Mouse (Mus musculus) kidney, adult 8-10 months (tissue): ENCODE measurements around the gene Adamtsl1.

Experiments
- DNase-seq, 2 experiments: peaks; one replicate each; pipeline ENCODE4 v3.0.0; 2022

Gene Adamtsl1

GRCm38 (mm10) chr4:85677621-85678020 is 163.6 kb downstream of the Adamtsl1 start:
- no peak for DNase-seq

DNA sequence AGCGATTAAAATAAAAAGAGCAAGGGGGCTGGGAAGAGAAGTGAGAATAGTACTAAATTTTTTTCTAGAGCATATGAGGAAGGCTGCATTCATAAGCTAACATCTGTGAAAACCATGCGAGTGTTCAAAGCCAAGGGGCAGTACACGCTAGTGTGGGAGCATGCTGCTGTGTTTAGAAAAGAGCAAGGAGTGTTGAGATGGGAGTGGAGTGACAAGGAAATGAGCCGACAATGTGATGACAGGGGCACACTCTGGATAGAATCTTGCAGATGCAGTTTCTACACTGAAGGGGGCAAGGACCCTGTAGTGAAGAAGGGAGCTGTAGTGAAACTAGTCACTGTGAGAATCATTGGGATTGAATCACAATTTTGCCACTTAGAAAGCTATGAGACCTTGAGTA is 172.2 kb downstream of the Adamtsl1 start:
- DNase-seq, result no peak

DNA sequence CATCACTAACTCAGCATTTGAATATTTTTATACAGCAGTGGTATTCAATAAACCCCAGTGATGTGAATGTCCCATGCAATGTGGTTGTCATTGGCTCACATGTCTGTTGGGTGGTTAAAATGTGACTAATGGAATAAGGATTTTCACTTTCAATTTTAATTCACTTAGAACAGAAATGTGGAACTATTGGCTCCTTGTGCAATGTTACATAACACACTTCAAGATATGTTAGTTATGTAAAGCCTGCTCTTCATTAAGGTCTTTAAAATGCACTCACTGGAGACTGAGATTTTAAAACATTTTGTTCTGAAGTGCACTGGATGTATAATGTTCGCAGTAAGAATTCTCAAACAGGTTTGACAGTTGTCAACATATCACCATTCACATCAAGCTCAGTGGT is 181.3 kb downstream of the Adamtsl1 start:
- no peak for DNase-seq

DNA sequence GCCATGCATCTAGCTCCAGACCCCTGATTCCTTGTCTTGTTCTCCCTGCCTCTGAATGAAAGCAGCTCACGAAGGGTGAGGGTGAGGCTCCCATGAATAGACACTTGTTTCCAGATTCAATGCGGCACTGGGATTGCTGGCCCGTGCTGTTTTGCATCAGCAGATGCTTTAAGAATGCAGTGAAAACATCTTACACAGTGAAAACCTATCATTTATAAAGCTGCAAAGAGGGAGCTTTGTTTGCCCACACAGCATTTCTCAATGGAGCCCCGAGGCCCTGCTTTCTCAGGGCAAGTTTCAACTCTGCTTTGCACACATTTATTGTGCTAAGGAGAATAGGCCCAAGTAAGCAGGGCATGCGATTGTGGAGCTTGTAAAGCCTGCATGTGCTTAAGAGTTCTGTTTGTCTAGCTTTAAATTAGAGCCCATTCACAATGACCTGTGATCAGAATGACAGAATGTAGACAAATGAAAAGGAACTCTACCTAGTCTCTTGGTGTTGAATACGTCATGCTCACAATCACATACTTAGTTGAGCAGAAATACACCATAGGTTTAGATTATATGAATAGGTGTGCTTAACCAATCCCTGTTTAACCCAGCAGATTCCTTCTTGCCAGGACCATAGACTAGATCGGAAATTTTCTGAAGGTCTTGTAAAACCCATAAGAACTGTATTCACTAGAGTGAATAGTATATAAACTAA is 193.5 kb downstream of the Adamtsl1 start:
- no peak for DNase-seq

DNA sequence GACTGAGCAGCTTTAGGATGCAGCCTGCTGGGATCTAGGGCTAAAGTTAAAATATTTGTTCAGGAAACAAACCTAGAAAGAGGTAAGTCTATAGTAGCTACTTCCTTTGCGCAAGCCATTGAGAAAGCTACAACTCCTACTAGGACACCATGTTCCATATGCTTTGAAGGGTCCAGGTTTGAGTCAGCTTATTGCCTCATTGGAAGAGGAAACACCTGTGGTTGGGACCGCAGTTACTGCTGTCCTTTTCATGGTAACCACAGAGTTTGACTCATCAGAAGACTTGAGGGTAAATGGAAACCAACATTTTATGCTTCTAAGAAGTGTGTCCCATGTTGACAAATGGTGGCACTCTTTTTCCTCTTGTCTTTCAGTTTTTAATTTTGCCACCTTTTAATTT is 195.7 kb downstream of the Adamtsl1 start:
- no peak for DNase-seq

DNA sequence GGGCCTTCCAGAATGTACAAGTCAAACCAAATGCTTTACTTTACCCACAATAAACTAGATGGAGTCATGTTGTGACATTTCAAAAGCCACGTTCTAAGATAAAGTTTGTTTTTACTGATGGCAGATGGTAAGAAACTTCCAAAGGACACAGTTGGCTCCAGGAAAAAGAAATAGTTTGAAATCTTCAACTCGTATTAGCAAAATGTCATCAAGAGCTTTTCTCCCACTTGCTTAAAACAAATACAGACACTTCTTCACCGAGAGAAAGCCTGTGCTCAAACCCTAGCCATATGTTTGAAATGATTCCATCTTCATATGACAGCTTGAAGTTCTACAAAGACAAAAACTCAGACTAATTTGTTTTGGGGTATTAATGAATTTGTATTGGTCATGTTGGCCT is 211.0 kb downstream of the Adamtsl1 start:
- DNase-seq, result no peak

- DNase-seq, result no peak
These were observed 213.8 kb downstream of the Adamtsl1 start for GRCm38 (mm10) chr4:85727731-85728130.

DNA sequence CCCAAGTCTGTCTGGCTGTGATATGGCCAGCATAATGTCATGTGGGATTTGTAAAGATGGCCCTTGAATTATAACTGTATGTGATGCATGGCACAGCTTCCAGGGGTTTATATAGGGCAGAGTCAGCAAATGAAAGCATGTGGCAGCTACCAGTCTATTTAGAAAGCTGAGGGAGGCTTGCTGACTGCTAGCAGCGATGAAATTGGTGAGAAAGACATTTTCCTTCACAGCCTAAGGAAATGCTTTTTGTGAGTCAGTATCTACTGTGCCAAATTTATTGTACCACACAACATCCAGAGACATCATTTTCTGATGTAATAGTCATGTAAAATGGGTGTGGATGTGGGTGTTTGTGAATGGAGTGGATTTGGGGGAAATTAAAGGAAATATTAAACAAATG is 214.4 kb downstream of the Adamtsl1 start:
- no peak for DNase-seq

GRCm38 (mm10) chr4:85740478-85740877 is 226.5 kb downstream of the Adamtsl1 start:
- DNase-seq, result no peak

DNA sequence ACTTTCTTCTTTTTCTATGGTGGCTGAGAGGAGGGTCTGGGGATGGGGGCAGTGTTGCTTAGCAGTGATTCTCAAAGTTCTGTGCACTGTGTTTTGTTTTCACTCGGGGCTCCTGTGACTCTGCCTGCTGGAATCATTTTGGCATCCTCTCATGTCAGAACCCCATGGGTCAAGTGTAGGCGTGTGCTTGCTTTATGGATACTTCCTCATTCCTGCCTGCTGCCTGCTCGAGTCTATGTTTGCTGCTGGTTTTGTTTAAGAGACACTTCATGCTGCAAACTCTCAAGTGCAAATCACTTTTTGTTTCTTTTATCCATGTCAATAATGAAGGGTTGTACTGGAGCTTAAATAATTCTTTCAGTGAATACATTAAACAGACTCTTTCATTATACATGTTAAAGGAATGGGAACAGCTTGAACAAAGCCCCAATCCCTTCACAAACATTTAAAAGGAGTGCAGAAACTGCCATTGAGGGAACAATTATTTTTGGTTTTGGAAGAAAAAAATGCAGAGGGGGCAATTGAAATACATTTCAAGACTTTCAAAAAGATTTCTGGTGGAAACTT is 227.9 kb downstream of the Adamtsl1 start:
- no peak for DNase-seq

DNA sequence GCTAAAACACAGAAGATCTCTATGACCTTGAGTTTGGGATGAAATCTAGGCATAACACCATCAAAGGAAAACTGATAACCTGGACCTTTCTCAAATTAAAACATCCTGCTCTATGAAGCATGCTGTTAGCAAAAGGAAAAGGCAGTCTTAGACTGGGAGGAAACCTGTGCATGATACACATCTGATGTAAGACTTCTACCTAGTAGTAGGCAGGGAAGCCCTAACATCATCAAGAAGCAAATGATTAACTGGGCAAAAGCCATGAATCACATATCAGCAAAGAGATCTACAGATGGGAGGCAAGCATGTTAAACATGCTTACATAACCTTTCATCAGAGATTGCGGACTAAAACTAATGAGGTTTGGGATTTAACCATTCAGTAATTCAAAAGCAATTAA is 229.5 kb downstream of the Adamtsl1 start:
- DNase-seq, result peak in 1 of 2 experiments; percentile 19

DNA sequence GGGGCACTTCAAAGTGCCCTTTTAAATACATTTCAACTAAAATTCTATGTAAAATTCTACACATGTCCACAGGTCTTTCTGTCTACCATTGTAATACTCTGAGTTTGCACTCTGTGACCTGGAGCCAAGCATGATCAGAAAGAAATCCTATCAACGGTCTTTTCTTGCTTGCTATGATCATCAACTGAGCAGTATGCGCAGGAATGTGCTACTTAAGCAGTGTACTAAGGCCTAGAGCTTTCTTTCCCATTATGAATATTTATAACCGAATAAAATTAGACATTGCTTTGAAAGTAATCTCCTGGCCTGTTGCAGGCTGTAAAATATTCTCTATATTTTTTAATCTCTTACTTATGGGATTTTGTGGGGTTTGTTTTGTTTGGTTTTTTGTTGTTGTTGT is 248.7 kb downstream of the Adamtsl1 start:
- DNase-seq, result no peak

DNA sequence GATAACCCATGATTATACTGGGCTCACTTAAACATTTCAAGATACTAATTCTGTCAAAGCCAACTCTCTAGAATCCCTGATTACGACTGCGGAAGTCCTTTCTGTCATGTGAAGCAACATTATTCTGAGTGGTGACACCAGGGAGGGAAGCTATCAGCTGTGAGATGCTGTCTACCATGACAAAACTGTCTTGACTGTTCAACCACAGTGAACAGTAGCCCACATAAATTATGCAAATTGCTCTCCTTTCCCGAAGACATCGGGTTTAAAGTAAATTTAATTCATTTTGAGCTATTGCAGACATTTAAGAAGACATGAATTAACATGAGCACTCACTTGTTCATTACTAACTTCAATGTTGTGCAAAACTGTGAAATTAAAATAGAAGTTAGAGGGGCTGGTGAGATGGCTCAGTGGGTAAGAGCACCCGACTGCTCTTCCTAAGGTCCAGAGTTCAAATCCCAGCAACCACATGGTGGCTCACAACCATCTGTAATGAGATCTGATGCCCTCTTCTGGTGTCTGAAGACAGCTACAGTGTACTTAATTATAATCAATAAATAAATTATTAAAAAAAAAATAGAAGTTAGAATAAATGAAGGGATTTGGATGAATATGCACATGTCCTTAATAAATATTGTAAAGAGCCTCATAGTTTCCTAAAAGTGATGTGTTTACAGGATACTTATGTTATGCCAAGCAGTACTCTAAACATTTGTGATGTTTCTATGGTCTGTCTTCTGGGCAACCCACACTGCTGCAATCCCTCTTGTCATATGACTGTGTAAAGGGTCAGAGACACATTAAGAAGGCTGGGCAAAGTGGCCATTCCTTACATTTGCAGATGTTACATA is 249.4 kb downstream of the Adamtsl1 start:
- no peak for DNase-seq

- no peak for DNase-seq
These were observed 250.1 kb downstream of the Adamtsl1 start for GRCm38 (mm10) chr4:85764015-85764450.

GRCm38 (mm10) chr4:85764476-85764875 is 250.5 kb downstream of the Adamtsl1 start:
- no peak for DNase-seq

DNA sequence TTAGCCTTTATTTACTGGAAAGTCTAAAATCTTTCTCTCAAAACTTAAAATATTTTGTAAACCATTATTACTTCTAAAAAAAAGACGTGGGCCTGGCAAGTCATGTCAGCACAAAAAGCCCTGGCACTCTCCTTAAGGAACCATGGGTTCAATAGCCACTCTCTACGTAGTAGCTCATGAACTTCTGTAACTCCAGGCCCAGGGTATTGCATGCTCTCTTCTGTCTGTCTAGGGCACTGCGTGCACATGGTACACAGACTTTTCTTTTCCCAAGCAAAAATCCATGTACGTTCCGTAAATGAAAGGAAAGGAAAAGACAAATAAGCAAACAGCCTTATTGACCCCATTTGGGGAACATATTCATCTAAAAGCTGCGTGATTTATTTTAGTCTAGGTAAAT is 253.7 kb downstream of the Adamtsl1 start:
- DNase-seq, result no peak

DNA sequence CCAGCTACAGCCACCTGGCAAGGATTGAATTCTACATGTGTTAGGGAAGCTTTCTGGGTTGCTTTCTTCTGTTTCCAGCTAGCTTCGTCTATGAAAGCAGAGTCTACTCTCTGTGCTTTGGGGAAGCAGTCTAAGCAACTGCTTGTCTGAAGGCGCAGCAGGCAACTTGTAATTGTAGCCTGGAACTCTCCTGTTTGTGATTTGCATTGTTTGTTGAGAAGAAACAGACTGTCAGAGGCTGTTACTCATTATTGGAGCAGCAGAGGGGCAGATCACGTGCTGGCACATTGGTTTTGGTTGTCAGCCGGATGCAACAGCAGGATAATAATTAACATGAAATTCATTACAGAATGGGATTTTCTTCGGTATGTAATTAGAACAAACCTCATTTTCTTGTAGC is 254.1 kb downstream of the Adamtsl1 start:
- peak; percentile 59 to 66 for DNase-seq

DNA sequence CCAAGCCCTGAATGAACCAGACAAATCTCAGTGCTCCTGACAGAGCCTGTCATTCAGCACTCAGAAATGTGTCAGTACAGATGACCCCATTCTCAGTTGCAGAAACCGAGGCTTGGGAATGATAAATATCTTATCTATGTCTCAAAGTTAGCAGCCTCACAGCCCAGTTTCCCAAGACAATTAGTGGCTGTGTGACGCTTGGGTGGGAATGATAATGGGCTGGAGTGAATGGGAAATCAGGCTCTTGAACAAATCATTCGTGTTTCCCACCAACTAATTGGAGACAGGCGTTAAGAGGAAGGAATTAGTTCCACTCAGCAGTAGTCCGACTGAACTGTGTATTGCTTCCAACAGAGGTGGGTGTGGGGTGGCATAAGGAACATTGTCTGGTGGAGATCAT is 268.5 kb downstream of the Adamtsl1 start:
- no peak for DNase-seq

- no peak for DNase-seq
These were observed 269.9 kb downstream of the Adamtsl1 start for GRCm38 (mm10) chr4:85783768-85784379.

- no peak for DNase-seq
These were observed 270.5 kb downstream of the Adamtsl1 start for GRCm38 (mm10) chr4:85784428-85784827.

GRCm38 (mm10) chr4:85790226-85790625 is 276.3 kb downstream of the Adamtsl1 start:
- no peak for DNase-seq

DNA sequence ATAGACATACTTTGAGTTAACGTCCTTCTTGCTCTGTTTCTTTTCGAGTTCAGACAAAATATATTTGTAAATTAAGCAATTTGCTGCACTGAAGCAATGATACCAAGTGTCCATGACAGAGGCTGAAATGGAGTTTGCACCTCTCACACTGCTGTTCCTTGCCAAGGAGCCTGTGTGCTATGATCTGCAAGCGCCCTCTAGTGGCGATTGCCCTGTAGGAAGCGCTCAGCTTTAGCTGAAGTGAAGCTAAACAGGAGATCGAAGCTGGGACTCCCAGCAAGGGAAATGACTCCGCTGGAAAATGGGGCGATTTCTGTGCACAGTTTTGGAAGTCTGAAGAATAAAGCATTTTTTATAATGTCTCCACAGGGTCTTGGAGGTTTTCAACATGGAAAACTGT is 287.8 kb downstream of the Adamtsl1 start:
- peak; percentile 59 to 79 for DNase-seq

DNA sequence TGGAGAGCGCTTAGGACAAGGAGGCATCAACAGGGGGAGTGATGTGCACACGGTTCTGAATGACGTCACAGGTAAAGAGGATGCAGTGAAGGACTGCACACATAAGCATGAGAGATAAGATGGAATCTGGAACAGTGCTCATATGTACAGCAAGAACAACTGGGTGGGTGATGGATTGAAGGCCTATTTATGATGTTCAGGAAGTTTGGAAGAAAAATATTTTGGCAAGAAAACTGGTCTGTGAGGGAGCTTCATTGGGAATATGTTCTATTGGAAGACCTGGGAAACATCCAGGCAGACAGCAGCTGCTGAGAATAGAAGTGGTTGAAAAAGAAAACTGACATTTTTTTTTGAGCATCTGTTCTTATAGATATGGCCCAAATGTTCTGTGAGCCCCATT is 300.4 kb downstream of the Adamtsl1 start:
- no peak for DNase-seq

- no peak for DNase-seq
These were observed 304.5 kb downstream of the Adamtsl1 start for GRCm38 (mm10) chr4:85818504-85818903.
